Mouse (Mus musculus) hindbrain, embryonic 10.5 days (tissue): ENCODE data around the gene Gm21985. TPM values are rescaled to one million over a fixed set of nuclear protein-coding genes. Genes with fewer than 3 reads are reported as not detected.

Experiments used
- DNase-seq: peaks from one replicate; pipeline ENCODE4 v3.0.0-alpha.2; 2017; ENCODE audit warnings: low spot score
- H3K27ac ChIP-seq: fragments of 300-500 bp; sonication (generic); 2 replicates; pipeline ENCODE4 v1.5.1; 2016; ENCODE audit warnings: mild to moderate bottlenecking, moderate library complexity
- H3K27me3 ChIP-seq: fragments of 300-500 bp; sonication (generic); 2 replicates; pipeline ENCODE4 v1.6.1; 2016; ENCODE audit warnings: mild to moderate bottlenecking; ENCODE audit not compliant: poor library complexity, insufficient read depth, severe bottlenecking
- H3K36me3 ChIP-seq: fragments of 300-500 bp; sonication (generic); 2 replicates; pipeline ENCODE4 v1.6.1; 2016; ENCODE audit warnings: mild to moderate bottlenecking, moderate library complexity
- H3K4me1 ChIP-seq: fragments of 300-500 bp; sonication (generic); replicated peaks from 2 replicates; pipeline ENCODE4 v1.6.1; 2016; ENCODE audit warnings: mild to moderate bottlenecking
- H3K4me3 ChIP-seq: fragments of 300-500 bp; sonication (generic); 2 replicates; pipeline ENCODE4 v1.5.1; 2016; ENCODE audit warnings: mild to moderate bottlenecking, moderate library complexity
- H3K9me3 ChIP-seq: fragments of 300-500 bp; sonication (generic); 2 replicates; pipeline ENCODE4 v1.6.1; 2016; ENCODE audit warnings: mild to moderate bottlenecking, moderate library complexity
- WGBS: fragments of 180-500 bp; shearing (Covaris S2); methylation state at CpG from one replicate; pipeline ENCODE4 v1.1.7; 2016; 5-methylcytosine and 5-hydroxymethylcytosine counted together
- polyA plus RNA-seq: library from polyadenylated mRNA; unstranded; fragments of >200 nt; fragmentation: Nextera tagmentation; extraction: Ambion mirVana; gene quantifications from 2 replicates; pipeline ENCODE4 v1.2.1, GENCODE M21; 2016

Gene Gm21985
- polyA plus RNA-seq = not detected in 2 replicates

GRCm38 (mm10) chr2:112266242-112266592 is at the start of gene Gm21985:
TSS of gene Gm21985 (plus strand) at chr2:112266314.
- Histone ChIP-seq H3K4me1 (peaks cover 38% of the 10 kb centered on the region), H3K4me3 (peak within 1 kb of the TSS; percentile 84), H3K9me3 (no peaks in the 10 kb centered on the region), H3K27ac (peak within 1 kb of the TSS; percentile 90), H3K36me3 (no peaks in the 10 kb centered on the region), H3K27me3 (no peaks in the 10 kb centered on the region)
- WGBS = 3% methylated on average over 11 of the region's 11 CpGs
- no peak for DNase-seq

- no peaks in the 10 kb centered on the region for H3K36me3 ChIP-seq
- no peak for DNase-seq
- WGBS = 81% methylated on average over 6 of the region's 6 CpGs
- no peaks in the 10 kb centered on the region for H3K4me1 ChIP-seq
- H3K27ac ChIP-seq = no peak overlapping the region
- no peaks in the 10 kb centered on the region for H3K27me3 ChIP-seq
- no peak overlapping the region for H3K4me3 ChIP-seq
- H3K9me3 ChIP-seq = no peaks in the 10 kb centered on the region
Measured at GRCm38 (mm10) chr2:112217614-112218013, 48.5 kb upstream of the Gm21985 start.

- WGBS = 93% methylated on average over 5 of the region's 5 CpGs
- DNase-seq = no peak
- Histone ChIP-seq H3K27ac (no peak overlapping the region), H3K9me3 (no peaks in the 10 kb centered on the region), H3K27me3 (no peaks in the 10 kb centered on the region), H3K4me3 (no peak overlapping the region), H3K36me3 (no peaks in the 10 kb centered on the region), H3K4me1 (no peaks in the 10 kb centered on the region)
Measured at GRCm38 (mm10) chr2:112220880-112221279, 45.2 kb upstream of the Gm21985 start.

- Histone ChIP-seq H3K4me3 (no peak overlapping the region), H3K4me1 (no peaks in the 10 kb centered on the region), H3K27ac (no peak overlapping the region), H3K9me3 (no peaks in the 10 kb centered on the region), H3K27me3 (no peaks in the 10 kb centered on the region), H3K36me3 (no peaks in the 10 kb centered on the region)
- DNase-seq = no peak
- 78% methylated on average over 5 of the region's 5 CpGs for WGBS
Measured at GRCm38 (mm10) chr2:112222607-112223006, 43.5 kb upstream of the Gm21985 start.

DNA sequence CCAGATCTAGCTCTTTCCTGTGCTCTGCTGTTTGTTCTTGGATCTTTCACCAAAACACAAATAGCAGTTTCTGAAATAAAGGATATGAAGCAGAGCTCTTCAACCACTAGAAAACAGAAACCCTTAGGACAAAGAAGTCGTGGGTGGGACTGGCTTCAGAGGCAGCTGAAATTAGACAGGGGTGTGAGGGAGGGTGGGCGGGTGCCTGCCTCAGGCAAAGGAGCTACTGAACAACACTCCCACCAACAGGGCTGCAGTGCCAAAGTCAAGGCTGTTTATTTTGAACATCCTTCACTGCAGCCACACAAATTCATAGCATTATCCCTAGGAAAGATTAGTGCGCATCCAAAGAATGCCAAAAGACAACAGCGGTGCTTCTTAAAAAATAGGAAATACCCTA is 41.8 kb upstream of the Gm21985 start:
- Histone ChIP-seq H3K27ac (no peak overlapping the region), H3K4me3 (no peak overlapping the region), H3K9me3 (no peaks in the 10 kb centered on the region), H3K4me1 (no peaks in the 10 kb centered on the region), H3K27me3 (no peaks in the 10 kb centered on the region), H3K36me3 (no peaks in the 10 kb centered on the region)
- WGBS = 74% methylated on average over 4 of the region's 4 CpGs
- DNase-seq = no peak

GRCm38 (mm10) chr2:112232623-112233022 is 33.5 kb upstream of the Gm21985 start:
- Histone ChIP-seq H3K27me3 (no peaks in the 10 kb centered on the region), H3K36me3 (no peaks in the 10 kb centered on the region), H3K4me1 (no peaks in the 10 kb centered on the region), H3K9me3 (no peaks in the 10 kb centered on the region), H3K27ac (no peak overlapping the region), H3K4me3 (no peak overlapping the region)
- WGBS = 91% methylated on average over 1 of the region's 1 CpGs
- no peak for DNase-seq

DNA sequence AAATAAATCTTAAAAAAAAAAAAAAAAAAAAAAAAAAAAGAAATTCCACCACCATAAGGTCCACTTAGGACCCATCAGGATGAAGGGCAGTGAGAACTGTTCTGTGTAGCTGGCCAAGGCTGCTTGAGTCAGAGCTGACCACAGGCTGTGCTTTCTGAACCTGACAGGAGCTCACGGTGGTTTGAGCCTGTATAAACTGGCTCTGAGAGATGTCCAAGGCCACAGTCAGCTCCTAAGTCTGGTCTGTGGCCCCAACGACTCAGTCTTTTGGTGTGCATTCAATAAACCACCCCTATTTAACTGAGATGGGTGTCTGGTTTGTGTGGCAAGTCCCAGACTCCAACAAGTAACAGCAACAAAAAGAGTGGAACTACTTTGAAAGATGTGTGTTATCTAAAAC is 29.5 kb upstream of the Gm21985 start:
- H3K4me1 ChIP-seq = peaks cover 17% of the 10 kb centered on the region
- H3K9me3 ChIP-seq = no peaks in the 10 kb centered on the region
- H3K36me3 ChIP-seq = no peaks in the 10 kb centered on the region
- peaks cover 8% of the 10 kb centered on the region for H3K27me3 ChIP-seq
- DNase-seq = no peak
- H3K4me3 ChIP-seq = no peak overlapping the region
- no peak overlapping the region for H3K27ac ChIP-seq
- 86% methylated on average over 2 of the region's 2 CpGs for WGBS

DNA sequence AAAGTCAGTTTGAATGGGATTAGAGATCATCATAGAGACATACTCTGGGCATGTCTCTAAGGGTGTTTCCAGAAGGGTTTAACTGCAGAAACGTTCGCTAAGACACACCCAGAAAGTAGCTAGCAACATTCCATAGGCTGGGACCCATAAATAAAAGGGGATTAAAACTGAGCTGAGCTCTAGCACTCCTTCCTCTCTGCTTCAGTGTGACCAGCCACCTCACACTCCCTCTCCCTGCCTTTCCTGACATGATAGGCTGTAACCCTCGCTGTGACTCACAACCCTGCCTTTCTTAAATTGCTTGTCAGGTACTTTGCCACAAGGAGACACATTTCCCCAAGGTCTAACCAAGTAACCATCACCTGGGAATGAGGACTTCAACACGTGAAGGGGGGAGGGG is 28.1 kb upstream of the Gm21985 start:
- no peak for DNase-seq
- WGBS = 12% methylated on average over 4 of the region's 4 CpGs
- Histone ChIP-seq H3K36me3 (0 out of 2 replicates have a peak, but pooled peaks cover under 1% of the 10 kb centered on the region), H3K4me3 (no peak overlapping the region), H3K27ac (no peak overlapping the region), H3K27me3 (peaks cover 8% of the 10 kb centered on the region), H3K4me1 (peaks cover 26% of the 10 kb centered on the region), H3K9me3 (no peaks in the 10 kb centered on the region)

GRCm38 (mm10) chr2:112239212-112239934 is 26.7 kb upstream of the Gm21985 start, which contains the start of gene Lpcat4:
TSS of gene Lpcat4 (plus strand) at chr2:112239468.
- DNase-seq = peak; percentile 93
- peak within 1 kb of the TSS; percentile 81 for H3K4me3 ChIP-seq
- H3K36me3 ChIP-seq = peaks cover 13% of the 10 kb centered on the region
- peak within 1 kb of the TSS; percentile 95 for H3K27ac ChIP-seq
- peaks cover 8% of the 10 kb centered on the region for H3K27me3 ChIP-seq
- H3K9me3 ChIP-seq = no peaks in the 10 kb centered on the region
- WGBS = under 1% methylated on average over 94 of the region's 94 CpGs
- peaks cover 30% of the 10 kb centered on the region for H3K4me1 ChIP-seq

GRCm38 (mm10) chr2:112239935-112240721 is 26.0 kb upstream of the Gm21985 start:
- H3K4me1 ChIP-seq = peaks cover 30% of the 10 kb centered on the region
- H3K27ac ChIP-seq = peak overlapping the region; percentile 95
- peaks cover 8% of the 10 kb centered on the region for H3K27me3 ChIP-seq
- H3K4me3 ChIP-seq = peak overlapping the region; percentile 81
- no peak for DNase-seq
- H3K36me3 ChIP-seq = peaks cover 19% of the 10 kb centered on the region
- H3K9me3 ChIP-seq = no peaks in the 10 kb centered on the region
- 1% methylated on average over 28 of the region's 28 CpGs for WGBS

- Histone ChIP-seq H3K27ac (no peak overlapping the region), H3K4me1 (peaks cover 30% of the 10 kb centered on the region), H3K36me3 (peaks cover 32% of the 10 kb centered on the region), H3K4me3 (no peak overlapping the region), H3K9me3 (no peaks in the 10 kb centered on the region), H3K27me3 (peaks cover 8% of the 10 kb centered on the region)
- no peak for DNase-seq
- 80% methylated on average over 14 of the region's 14 CpGs for WGBS
Measured at GRCm38 (mm10) chr2:112241787-112242186, 24.3 kb upstream of the Gm21985 start.

DNA sequence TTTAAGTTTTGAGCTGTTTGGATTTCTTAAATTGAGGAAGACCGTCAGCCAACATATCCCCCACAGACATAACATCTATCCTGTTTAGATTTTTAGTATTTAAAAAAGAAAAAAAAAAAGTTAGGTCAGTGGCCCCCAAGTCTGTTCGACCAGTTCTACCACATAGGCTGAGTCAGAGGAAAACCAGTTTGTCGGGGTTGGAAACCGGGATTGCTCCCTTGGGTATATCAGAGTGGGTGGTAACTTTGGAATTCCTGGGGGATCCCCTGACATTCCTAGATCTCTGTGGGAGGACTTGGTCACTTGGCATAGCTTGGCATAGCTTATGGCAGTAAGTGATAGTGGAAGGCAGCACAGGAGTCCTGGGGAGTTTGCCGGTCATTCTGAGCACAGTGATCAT is 20.8 kb upstream of the Gm21985 start:
- DNase-seq = no peak
- WGBS = 90% methylated on average over 5 of the region's 5 CpGs

GRCm38 (mm10) chr2:112246193-112246592 is 19.9 kb upstream of the Gm21985 start:
- 94% methylated on average over 6 of the region's 6 CpGs for WGBS
- H3K4me3 ChIP-seq = no peak overlapping the region
- no peaks in the 10 kb centered on the region for H3K9me3 ChIP-seq
- H3K4me1 ChIP-seq = peaks cover 12% of the 10 kb centered on the region
- no peak for DNase-seq
- H3K27me3 ChIP-seq = no peaks in the 10 kb centered on the region
- no peak overlapping the region for H3K27ac ChIP-seq
- peaks cover 32% of the 10 kb centered on the region for H3K36me3 ChIP-seq

More for the DNA sequence above, 20.8 kb upstream of the Gm21985 start:
- H3K4me3 ChIP-seq = no peak overlapping the region
- peaks cover 19% of the 10 kb centered on the region for H3K4me1 ChIP-seq
- no peaks in the 10 kb centered on the region for H3K9me3 ChIP-seq
- H3K27ac ChIP-seq = no peak overlapping the region
- H3K27me3 ChIP-seq = no peaks in the 10 kb centered on the region
- H3K36me3 ChIP-seq = peaks cover 32% of the 10 kb centered on the region
